Mouse (Mus musculus): ENCODE measurements around the gene Ckmt2. TPM values are rescaled to one million over a fixed set of nuclear protein-coding genes. Genes with fewer than 3 reads are reported as not detected.

Gene Ckmt2
- total and polyA plus RNA-seq, 2 experiments from 2014 or later: 0.14 TPM; not detected in 1

- Histone ChIP-seq H3K27ac (ENCODE audit: low read depth, low read length) (no peak overlapping the region), H3K4me1 (ENCODE audit: insufficient read depth) (peaks cover 4% of the 10 kb centered on the region; the same call in 1 of the 2 replicates), H3K4me3 (ENCODE audit: low read depth, low read length) (no peak overlapping the region), H3K9me3 (ENCODE audit: low read length) (no peaks in the 10 kb centered on the region), H3K36me3 (ENCODE audit: insufficient read depth) (no peaks in the 10 kb centered on the region), H3K27me3 (ENCODE audit: insufficient read depth, low read length) (no peaks in the 10 kb centered on the region), H3K9ac (no peak overlapping the region), H3K4me2 (ENCODE audit: low read depth) (no peak overlapping the region)
- no peak for DNase-seq
- TF ChIP-seq CTCF (IDR thresholded peaks at IDR 0.05; ENCODE audit: low read depth): no peak
- no peak for ATAC-seq
These were observed 35.0 kb upstream of the Ckmt2 start for GRCm38 (mm10) chr13:91911652-91912051.

- Histone ChIP-seq H3K4me2 (ENCODE audit: low read depth) (no peak overlapping the region), H3K4me3 (ENCODE audit: low read depth, low read length) (no peak overlapping the region), H3K9me3 (ENCODE audit: low read length) (no peaks in the 10 kb centered on the region), H3K9ac (no peak overlapping the region), H3K27me3 (ENCODE audit: insufficient read depth, low read length) (no peaks in the 10 kb centered on the region), H3K27ac (ENCODE audit: low read depth, low read length) (no peak overlapping the region), H3K4me1 (ENCODE audit: insufficient read depth) (peaks cover 4% of the 10 kb centered on the region; the same call in 1 of the 2 replicates), H3K36me3 (ENCODE audit: insufficient read depth) (no peaks in the 10 kb centered on the region)
- no peak for TF ChIP-seq CTCF (IDR thresholded peaks at IDR 0.05; ENCODE audit: low read depth)
- ATAC-seq (no peak), DNase-seq (no peak)
These were observed 34.5 kb upstream of the Ckmt2 start for GRCm38 (mm10) chr13:91911211-91911610.

GRCm38 (mm10) chr13:91908202-91908980, 31.7 kb upstream of the Ckmt2 start:
- no peak overlapping the region for H3K9ac ChIP-seq
- no peaks in the 10 kb centered on the region for H3K36me3 ChIP-seq (ENCODE audit: insufficient read depth)
- ATAC-seq (peak; percentile 93), DNase-seq (peak; percentile 91)
- peak; percentile 95 for TF ChIP-seq CTCF (IDR thresholded peaks at IDR 0.05; ENCODE audit: low read depth)
- 34% methylated on average over 10 of the region's 10 CpGs for WGBS
- H3K4me3 ChIP-seq (ENCODE audit: low read depth, low read length): no peak overlapping the region
- H3K4me2 ChIP-seq (ENCODE audit: low read depth): no peak overlapping the region
- H3K27me3 ChIP-seq (ENCODE audit: insufficient read depth, low read length): no peaks in the 10 kb centered on the region
- H3K27ac ChIP-seq (ENCODE audit: low read depth, low read length): no peak overlapping the region
- H3K9me3 ChIP-seq (ENCODE audit: low read length): no peaks in the 10 kb centered on the region
- no peaks in the 10 kb centered on the region for H3K4me1 ChIP-seq (ENCODE audit: insufficient read depth)

- Histone ChIP-seq H3K4me3 (ENCODE audit: low read depth, low read length) (no peak overlapping the region), H3K27ac (ENCODE audit: low read depth, low read length) (no peak overlapping the region), H3K36me3 (ENCODE audit: insufficient read depth) (no peaks in the 10 kb centered on the region), H3K9ac (no peak overlapping the region), H3K27me3 (ENCODE audit: insufficient read depth, low read length) (no peaks in the 10 kb centered on the region), H3K9me3 (ENCODE audit: low read length) (no peaks in the 10 kb centered on the region), H3K4me1 (ENCODE audit: insufficient read depth) (no peaks in the 10 kb centered on the region), H3K4me2 (ENCODE audit: low read depth) (no peak overlapping the region)
- ATAC-seq: no peak
- DNase-seq: no peak
- WGBS: 31% methylated on average over 3 of the region's 3 CpGs
- TF ChIP-seq CTCF (IDR thresholded peaks at IDR 0.05; ENCODE audit: low read depth): no peak
These were observed 29.7 kb upstream of the Ckmt2 start for GRCm38 (mm10) chr13:91906338-91906737.

GRCm38 (mm10) chr13:91896476-91896875, 19.8 kb upstream of the Ckmt2 start:
- ATAC-seq: no peak
- 62% methylated on average over 1 of the region's 1 CpGs for WGBS
- Histone ChIP-seq H3K9ac (no peak overlapping the region), H3K4me3 (ENCODE audit: low read depth, low read length) (no peak overlapping the region), H3K9me3 (ENCODE audit: low read length) (no peaks in the 10 kb centered on the region), H3K4me1 (ENCODE audit: insufficient read depth) (no peaks in the 10 kb centered on the region), H3K27ac (ENCODE audit: low read depth, low read length) (no peak overlapping the region), H3K27me3 (ENCODE audit: insufficient read depth, low read length) (no peaks in the 10 kb centered on the region), H3K36me3 (ENCODE audit: insufficient read depth) (no peaks in the 10 kb centered on the region), H3K4me2 (ENCODE audit: low read depth) (no peak overlapping the region)
- no peak for DNase-seq
- no peak for TF ChIP-seq CTCF (IDR thresholded peaks at IDR 0.05; ENCODE audit: low read depth)

GRCm38 (mm10) chr13:91893132-91893531, 16.4 kb upstream of the Ckmt2 start:
- TF ChIP-seq CTCF (IDR thresholded peaks at IDR 0.05; ENCODE audit: low read depth): peak; percentile 71
- Histone ChIP-seq H3K27ac (ENCODE audit: low read depth, low read length) (no peak overlapping the region), H3K27me3 (ENCODE audit: insufficient read depth, low read length) (no peaks in the 10 kb centered on the region), H3K4me2 (ENCODE audit: low read depth) (no peak overlapping the region), H3K4me1 (ENCODE audit: insufficient read depth) (no peaks in the 10 kb centered on the region), H3K9me3 (ENCODE audit: low read length) (no peaks in the 10 kb centered on the region), H3K36me3 (ENCODE audit: insufficient read depth) (no peaks in the 10 kb centered on the region), H3K9ac (no peak overlapping the region), H3K4me3 (ENCODE audit: low read depth, low read length) (no peak overlapping the region)
- ATAC-seq: peak; percentile 50
- no peak for DNase-seq
- 83% methylated on average over 6 of the region's 6 CpGs for WGBS

GRCm38 (mm10) chr13:91890031-91890619, 13.4 kb upstream of the Ckmt2 start:
- Histone ChIP-seq H3K4me1 (ENCODE audit: insufficient read depth) (no peaks in the 10 kb centered on the region), H3K4me2 (ENCODE audit: low read depth) (no peak overlapping the region), H3K4me3 (ENCODE audit: low read depth, low read length) (no peak overlapping the region), H3K9me3 (ENCODE audit: low read length) (no peaks in the 10 kb centered on the region), H3K27ac (ENCODE audit: low read depth, low read length) (no peak overlapping the region), H3K9ac (no peak overlapping the region), H3K36me3 (ENCODE audit: insufficient read depth) (no peaks in the 10 kb centered on the region), H3K27me3 (ENCODE audit: insufficient read depth, low read length) (no peaks in the 10 kb centered on the region)
- WGBS: 40% methylated on average over 6 of the region's 6 CpGs
- TF ChIP-seq CTCF (IDR thresholded peaks at IDR 0.05; ENCODE audit: low read depth): no peak
- DNase-seq (no peak), ATAC-seq (no peak)

All from forebrain, postnatal 0 days (tissue).